Mouse (Mus musculus): ENCODE results near the gene Dnajb12.

The Dnajb12 gene

DNA sequence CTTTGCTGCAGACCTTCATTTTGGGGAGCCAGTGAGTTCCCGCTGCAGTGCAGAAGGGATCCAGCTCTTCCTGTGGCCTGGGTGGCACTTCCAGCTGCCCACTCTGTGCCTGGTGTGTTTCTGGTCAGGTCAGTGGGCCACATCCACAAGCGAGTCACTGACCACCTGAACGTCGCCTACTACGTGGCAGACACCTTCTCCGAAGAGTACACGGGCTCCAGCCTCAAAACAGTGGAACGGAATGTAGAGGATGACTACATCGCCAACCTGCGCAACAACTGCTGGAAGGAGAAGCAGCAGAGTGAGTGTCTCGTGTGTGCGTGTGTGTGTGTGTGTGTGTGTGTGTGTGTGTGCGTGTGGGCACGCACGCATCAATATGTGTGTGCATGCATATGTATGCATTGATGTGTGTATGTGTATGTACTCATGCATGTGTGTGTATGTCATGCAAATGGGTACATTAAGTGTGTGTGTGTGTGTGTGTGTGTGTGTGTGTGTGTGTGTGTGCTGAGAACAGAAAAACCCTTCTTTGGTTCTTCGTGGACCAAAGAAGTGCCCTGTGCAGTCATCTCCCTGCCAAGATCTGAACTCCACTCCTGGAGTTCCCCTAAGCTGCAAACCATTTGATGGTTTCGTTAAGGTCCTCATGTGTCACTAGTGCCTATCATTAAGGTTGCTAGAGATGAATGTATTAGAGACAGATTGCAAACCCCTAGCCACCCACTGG, 16.3 kb downstream of the Dnajb12 start:
- in situ Hi-C loops (cut with MboI; ENCODE audit: low sequenced_read_pairs): no loop called here

DNA sequence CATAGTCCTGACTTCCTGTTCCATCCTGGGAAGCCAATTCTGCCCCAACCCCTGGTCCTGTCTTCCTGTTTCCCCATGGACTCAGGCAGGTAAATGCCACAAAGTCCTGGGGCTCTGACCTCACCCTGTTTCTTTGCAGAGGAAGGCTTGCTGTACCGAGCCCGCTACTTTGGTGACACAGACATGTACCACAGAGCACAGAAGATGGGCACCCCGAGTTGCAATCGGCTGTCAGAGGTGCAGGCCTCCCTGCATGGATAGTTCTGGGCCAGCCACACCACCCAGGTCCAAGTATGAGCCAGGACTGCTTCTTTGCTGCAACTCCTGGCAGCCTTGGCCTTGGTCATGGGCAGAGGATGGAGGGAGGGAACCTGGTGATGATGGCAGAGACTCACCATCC, 16.9 kb downstream of the Dnajb12 start:
- in situ Hi-C loops (cut with MboI; ENCODE audit: low sequenced_read_pairs): no loop called here

GRCm38 (mm10) chr10:59896911-59897331, 17.6 kb downstream of the Dnajb12 start:
- in situ Hi-C loops (cut with MboI; ENCODE audit: low sequenced_read_pairs): no loop called here

DNA sequence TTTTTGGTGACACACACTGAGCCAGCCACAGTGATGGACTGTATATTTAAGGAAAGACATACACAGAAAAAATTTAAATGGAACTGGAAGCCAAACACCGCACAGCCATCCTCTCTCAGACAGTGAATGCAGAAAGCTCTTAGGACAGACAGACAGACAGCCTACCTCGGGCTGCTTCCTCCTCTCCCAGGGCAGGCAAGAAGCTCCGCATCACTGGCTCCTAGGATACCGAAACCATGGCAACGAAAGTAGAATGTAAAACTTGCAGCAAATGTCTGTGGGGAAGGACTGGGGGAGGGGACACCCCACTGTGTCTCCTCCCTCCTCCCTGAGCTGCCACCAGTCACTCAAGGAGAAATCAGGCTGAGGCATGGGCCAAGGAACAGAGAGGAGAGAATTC, 18.2 kb downstream of the Dnajb12 start:
- in situ Hi-C loops (cut with MboI; ENCODE audit: low sequenced_read_pairs): no loop called here

- in situ Hi-C loops (cut with MboI; ENCODE audit: low sequenced_read_pairs): no loop called here
Measured at GRCm38 (mm10) chr10:59898180-59898778, 18.9 kb downstream of the Dnajb12 start.

- in situ Hi-C loops (cut with MboI; ENCODE audit: low sequenced_read_pairs): no loop called here
Measured at GRCm38 (mm10) chr10:59898935-59899334, 19.6 kb downstream of the Dnajb12 start.

- in situ Hi-C loops (cut with MboI; ENCODE audit: low sequenced_read_pairs): no loop called here
Measured at GRCm38 (mm10) chr10:59899341-59900173, 20.2 kb downstream of the Dnajb12 start.

- in situ Hi-C loops (cut with MboI; ENCODE audit: low sequenced_read_pairs): no loop called here
Measured at GRCm38 (mm10) chr10:59900174-59900435, 20.7 kb downstream of the Dnajb12 start.

DNA sequence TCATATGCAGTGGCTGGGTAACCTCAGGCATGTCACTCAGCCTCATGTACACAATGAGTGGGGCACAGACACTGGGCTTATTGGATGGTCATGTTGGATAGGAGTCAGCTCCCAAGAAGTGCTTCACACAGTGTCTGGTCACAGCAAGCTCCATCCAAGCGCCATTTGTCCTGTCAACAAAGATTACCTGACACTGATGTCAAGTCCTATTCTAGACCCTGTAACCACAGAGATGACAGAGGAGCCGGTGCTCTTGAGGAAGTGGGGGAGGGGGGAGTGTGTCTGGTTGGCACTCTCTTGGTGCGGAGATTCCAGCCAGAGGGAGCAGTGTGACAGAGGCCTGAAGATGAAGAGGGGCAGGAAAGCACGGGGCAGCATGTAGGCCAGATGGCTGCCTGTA, 21.6 kb downstream of the Dnajb12 start:
- in situ Hi-C loops (cut with MboI; ENCODE audit: low sequenced_read_pairs): no loop called here

GRCm38 (mm10) chr10:59901463-59901862, 22.1 kb downstream of the Dnajb12 start:
- in situ Hi-C loops (cut with MboI; ENCODE audit: low sequenced_read_pairs): no loop called here

- in situ Hi-C loops (cut with MboI; ENCODE audit: low sequenced_read_pairs): no loop called here
Measured at GRCm38 (mm10) chr10:59901986-59902605, 22.7 kb downstream of the Dnajb12 start.

DNA sequence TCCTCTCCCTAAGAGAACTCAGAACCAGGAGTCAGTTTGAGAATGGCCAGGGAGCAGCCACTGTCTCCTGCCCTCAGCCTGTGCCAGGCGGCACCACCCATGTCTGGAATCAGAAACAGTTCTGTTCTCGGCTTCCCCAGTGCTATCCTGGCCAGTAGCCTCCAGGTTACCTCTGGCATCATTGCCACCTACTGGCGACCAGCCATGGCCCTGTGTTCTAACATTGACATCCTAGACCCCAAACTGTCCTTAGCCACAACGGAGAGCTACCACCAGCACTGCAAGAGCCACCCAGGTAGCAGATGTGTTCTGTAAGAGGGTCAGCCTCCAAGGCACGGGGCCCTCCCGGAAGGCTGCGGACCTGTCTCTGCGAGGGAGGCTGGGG, 23.2 kb downstream of the Dnajb12 start:
- in situ Hi-C loops (cut with MboI; ENCODE audit: low sequenced_read_pairs): no loop called here

GRCm38 (mm10) chr10:59903170-59903569, 23.8 kb downstream of the Dnajb12 start:
- in situ Hi-C loops (cut with MboI; ENCODE audit: low sequenced_read_pairs): no loop called here

DNA sequence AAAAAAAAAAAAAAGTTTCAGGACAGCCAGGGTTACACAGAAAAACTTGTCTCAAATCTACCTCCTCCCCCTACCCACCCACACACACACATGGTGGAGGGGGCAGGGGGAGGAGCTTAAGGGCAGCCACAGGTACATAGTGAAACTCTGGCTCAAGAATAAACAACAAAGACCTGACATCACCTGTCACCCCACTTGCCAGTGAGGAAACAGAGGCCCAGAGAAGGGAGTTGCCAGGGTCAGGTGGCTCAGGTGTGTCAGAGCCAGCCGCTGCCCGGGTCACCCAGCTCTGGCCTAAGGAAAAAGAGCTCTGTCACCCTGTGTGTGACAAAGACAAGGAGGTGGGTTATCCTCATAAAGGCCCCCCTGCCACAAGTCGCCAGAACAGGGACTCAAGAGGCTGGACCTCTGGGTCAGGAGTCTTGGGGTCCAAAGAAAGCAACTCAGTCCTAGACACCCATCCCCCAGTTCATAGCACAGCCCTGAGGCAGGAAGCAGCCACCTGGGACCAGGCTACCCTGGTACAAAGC, 27.8 kb downstream of the Dnajb12 start:
- in situ Hi-C loops (cut with MboI; ENCODE audit: low sequenced_read_pairs): no loop called here

DNA sequence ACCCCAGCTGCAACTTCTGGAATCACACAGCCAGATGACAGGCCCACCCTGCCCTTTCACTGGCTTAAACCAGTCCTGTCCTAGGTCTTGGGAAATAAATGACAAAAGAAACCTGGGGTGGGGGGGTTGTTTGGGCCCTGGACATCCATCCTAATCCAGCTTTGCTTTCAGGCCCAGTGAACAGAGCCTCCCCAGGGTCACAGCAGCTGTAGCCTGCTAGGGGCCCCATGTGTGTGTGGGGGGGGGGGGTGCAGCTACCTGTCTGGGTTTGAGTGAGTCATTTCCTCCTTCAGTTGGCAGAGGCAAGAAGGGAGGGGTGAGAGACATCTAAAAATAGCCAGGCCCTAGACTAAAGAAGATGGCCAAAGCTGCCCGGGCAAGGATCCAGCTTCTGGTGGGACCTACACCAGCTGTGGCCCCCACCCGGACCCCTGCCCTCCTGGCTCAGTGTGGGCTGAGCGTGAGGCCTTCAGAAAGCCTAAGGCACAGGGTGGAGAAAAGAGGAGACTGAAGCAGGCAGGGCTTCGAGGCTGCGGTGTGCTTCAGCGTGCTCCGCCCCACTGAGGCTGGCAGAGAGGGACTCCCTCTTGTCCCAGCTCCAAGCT, 28.4 kb downstream of the Dnajb12 start:
- in situ Hi-C loops (cut with MboI; ENCODE audit: low sequenced_read_pairs): no loop called here

DNA sequence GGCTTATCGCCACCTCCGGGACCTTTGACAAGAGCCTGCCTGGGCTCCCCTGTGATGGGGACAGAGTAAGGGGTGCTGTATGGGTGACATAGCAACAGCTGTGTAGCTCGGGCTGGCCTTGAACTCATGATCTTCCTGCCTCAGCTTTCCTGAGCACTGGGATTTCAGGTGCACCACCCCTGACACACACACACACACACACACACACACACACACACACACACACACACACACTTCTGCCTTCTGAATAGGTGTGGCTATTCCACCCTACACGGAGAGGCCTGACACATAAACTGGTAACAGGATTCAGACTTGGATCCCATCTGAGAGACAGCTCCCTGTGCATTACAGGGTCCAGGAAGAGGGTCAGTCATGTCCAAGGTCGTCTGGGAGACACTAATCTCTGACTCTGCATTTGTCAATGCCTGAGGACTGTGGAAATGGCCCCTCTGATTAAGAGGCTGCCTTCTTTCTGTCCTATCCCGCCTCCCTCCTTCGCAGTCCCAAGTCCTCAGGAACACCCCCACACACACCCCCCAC, 29.5 kb downstream of the Dnajb12 start:
- in situ Hi-C loops (cut with MboI; ENCODE audit: low sequenced_read_pairs): no loop called here

- in situ Hi-C loops (cut with MboI; ENCODE audit: low sequenced_read_pairs): no loop called here
Measured at GRCm38 (mm10) chr10:59909357-59909847, 30.0 kb downstream of the Dnajb12 start.

GRCm38 (mm10) chr10:59911091-59911490, 31.7 kb downstream of the Dnajb12 start:
- in situ Hi-C loops (cut with MboI; ENCODE audit: low sequenced_read_pairs): no loop called here

DNA sequence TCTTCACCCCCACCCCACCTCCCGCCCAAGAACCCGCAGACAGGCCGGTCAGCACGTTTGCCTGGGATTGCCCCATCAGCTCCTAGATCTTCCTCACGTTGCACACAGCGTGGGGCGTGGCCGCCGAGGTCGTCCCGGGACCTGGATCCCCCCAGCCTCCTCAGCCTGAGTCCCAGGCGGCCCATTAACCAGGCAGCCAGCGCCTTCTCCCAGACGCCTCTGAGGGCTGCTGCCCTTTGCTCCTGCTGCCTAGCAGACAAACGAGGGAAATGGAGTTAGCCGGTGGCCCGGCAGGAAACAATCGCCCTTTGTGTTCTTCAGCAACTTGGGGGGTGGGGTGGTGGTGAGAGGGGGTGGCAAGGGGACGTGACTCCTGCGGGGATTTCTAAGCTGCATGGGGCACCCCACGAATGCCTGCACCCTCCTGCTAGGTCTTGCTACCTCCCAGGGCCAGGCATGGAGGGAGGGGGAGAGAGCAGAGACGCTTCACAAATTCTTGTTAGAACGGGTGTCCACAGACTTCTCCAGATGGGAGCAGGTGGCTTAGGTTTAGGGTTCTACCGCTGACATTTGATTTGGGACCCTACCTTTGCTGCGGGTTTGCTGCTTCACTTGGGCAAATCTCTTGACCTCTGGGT, 32.3 kb downstream of the Dnajb12 start:
- in situ Hi-C loops (cut with MboI; ENCODE audit: low sequenced_read_pairs): no loop called here
